8 mouse cellular contexts compared by ENCODE assay signal in genomic region chr17:6391736-6392135, GRCm38 (mm10). TPM values are rescaled to one million over a fixed set of nuclear protein-coding genes. Genes with fewer than 3 reads are reported as not detected.
DNase-seq lines count a peak whose midpoint lies in the region; ATAC-seq lines count a peak whose summit lies in the region.
"Not testable (repeated sequence)": the region's sequence is repeated elsewhere in the genome, so short reads cannot be mapped to it uniquely, and the experiment has no call there.

No protein-coding gene starts in this region.

- H3K4me1 ChIP-seq in midbrain, embryonic 14.5 days (ENCODE audit: control insufficient read depth, insufficient read depth, low read length), result not testable (repeated sequence)

- 89% methylated on average over 5 of the region's 6 CpGs for WGBS in midbrain, embryonic 14.5 days

- H3K27me3 ChIP-seq in midbrain, embryonic 14.5 days (ENCODE audit: control insufficient read depth, insufficient read depth, low read length), result not testable (repeated sequence)

- DNase-seq in CD4-positive, CD25-positive, alpha-beta regulatory T cell, adult 2 months (ENCODE audit: low read depth, low spot score), result peak; percentile 1
- DNase-seq in ZHBTc4 (ENCODE audit: low read depth, low spot score), result peak; percentile 10
- peak; percentile 90 for DNase-seq in heart, adult 11 months
- peak; percentile 1 for DNase-seq in liver
- DNase-seq in midbrain, embryonic 14.5 days, result peak; percentile 0
- peak; percentile 4 for DNase-seq in naive thymus-derived CD4-positive, alpha-beta T cell, adult 2 months (ENCODE audit: low read depth)
- peak; percentile 4 for DNase-seq in spleen, adult 12 weeks (ENCODE audit: low spot score)
- DNase-seq in thymus, postnatal 0 days (ENCODE audit: low spot score), result peak; percentile 1

- not testable (repeated sequence) for ATAC-seq in midbrain, embryonic 14.5 days (ENCODE audit: low FRiP score, low TSS enrichment)

- H3K36me3 ChIP-seq in midbrain, embryonic 14.5 days (ENCODE audit: control insufficient read depth, insufficient read depth, low read length), result not testable (repeated sequence)

- not testable (repeated sequence) for H3K4me2 ChIP-seq in midbrain, embryonic 14.5 days (ENCODE audit: low read length)

- not testable (repeated sequence) for H3K9ac ChIP-seq in midbrain, embryonic 14.5 days (replicated peaks; ENCODE audit: low read length)

- not testable (repeated sequence) for H3K4me3 ChIP-seq in midbrain, embryonic 14.5 days (replicated peaks; ENCODE audit: low read depth, low read length)

- H3K27ac ChIP-seq in midbrain, embryonic 14.5 days (replicated peaks; ENCODE audit: low read depth, low read length), result not testable (repeated sequence)

- not testable (repeated sequence) for H3K9me3 ChIP-seq in midbrain, embryonic 14.5 days (ENCODE audit: control insufficient read depth, low read length)

RNA-seq across cellular contexts. Expression of gene Dynlt1b, which starts 38.2 kb away (rescaled TPM):
- polyA plus RNA-seq in midbrain, embryonic 14.5 days (2014; fragmentation: Nextera tagmentation; extraction: Ambion mirVana), result 1,329 and 1,495 TPM in 2 replicates
- polyA plus RNA-seq in thymus, postnatal 0 days (2015; fragmentation: Nextera tagmentation; extraction: Ambion mirVana), result 921 and 944 TPM in 2 replicates

Comparison
In these comparisons a context has a peak if more than half of its experiments do, and no peak if none do; other contexts are left out.
1. DNase-seq: peak in every context shown above with its lines; median percentile 90 in heart, adult 11 months; 10 in ZHBTc4; 4 in naive thymus-derived CD4-positive, alpha-beta T cell, adult 2 months; 4 in spleen, adult 12 weeks; 1 in CD4-positive, CD25-positive, alpha-beta regulatory T cell, adult 2 months; 1 in liver; 1 in thymus, postnatal 0 days; 0 in midbrain, embryonic 14.5 days.